Mouse (Mus musculus) kidney, postnatal 25 days (tissue): Measurements from ENCODE around the gene Smyd1.

Experiments
- DNase-seq, 2 experiments: peaks; one replicate each; pipeline ENCODE4 v3.0.0; 2021; ENCODE audit warnings: mixed read lengths in 2 of 2

The Smyd1 gene

DNA sequence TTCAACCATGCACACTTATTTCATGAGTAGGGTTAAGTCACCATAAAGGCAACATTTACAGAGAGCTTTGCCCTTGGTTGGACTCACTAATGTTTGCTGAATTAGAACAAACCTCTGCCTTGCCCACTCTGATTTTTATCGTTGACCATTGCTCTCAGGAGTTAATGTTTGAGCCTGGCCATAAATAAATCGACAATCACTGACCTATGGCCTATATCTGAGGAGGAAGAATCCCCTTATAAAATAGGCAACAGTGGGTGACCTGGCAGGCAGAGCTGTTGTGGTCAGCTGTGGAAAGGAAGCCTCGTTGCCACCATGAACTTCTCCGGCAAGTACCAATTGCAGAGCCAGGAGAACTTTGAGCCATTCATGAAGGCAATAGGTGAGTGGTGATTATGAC is 122.4 kb downstream of the Smyd1 start, which contains the start of gene Fabp1:
Gene Fabp1, plus strand, starts transcription at position 216 of the 400 bp plus-strand sequence.
- DNase-seq = no peak

DNA sequence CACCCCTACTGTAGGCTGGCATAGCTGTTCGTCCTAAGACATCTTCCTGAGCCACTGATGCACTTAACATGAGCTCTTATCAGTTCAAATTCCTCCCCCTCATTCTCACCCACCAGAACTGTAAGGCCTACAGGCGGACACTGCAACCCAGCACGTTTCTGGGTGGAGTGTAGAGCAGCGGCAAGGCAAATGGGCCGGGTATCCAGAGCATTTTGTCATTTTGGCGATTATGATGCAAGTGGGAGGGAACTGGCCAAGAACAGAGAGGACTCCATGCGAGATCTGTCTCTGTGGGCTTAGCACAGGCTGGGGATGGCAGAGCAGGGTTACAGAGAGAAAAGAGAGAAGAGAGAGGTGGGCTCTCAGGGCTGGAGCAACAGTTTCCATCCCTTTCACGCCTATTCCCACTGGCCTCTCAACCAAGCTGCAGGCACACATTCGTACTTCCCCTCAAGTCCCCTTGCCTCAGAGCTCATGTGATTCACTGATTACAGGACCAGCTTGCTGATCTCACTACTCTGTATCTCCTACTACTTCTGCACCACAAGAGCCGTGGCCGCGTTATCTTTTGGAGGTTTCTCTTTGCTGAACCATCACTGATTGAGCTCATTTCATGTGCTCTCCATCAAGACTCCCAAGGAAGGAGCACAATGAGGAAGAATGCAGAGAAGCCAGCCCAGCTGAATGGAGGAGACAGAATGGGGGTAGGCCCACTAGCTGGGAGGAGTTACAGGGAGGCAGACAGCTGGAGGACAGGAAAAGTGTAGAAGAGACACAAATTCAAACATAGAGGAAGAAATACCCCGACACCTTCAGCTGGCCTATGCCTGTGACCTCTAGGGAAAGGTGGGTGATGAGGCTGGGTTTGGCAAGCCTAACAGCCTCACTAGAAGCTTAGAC is 124.1 kb downstream of the Smyd1 start:
- no peak for DNase-seq

DNA sequence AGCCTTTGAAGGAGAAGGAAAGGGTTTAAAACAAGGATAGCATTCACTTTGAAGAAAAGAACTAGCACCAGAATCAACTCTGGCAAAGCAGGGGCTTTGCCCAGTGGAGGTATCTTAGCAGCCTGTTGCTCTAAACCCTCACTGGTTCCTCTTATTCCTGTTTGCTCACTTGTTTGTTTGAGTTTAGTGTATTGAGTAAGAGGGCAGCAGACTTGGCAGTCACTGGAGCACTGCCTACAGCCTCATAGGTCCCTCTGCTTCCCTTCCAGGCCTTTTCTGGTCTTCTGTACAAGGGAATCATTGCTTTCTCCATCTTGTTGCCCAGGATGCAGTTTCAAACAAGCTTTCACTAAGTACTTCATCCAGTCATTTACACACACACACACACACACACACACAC is 125.9 kb downstream of the Smyd1 start:
- no peak for DNase-seq

DNA sequence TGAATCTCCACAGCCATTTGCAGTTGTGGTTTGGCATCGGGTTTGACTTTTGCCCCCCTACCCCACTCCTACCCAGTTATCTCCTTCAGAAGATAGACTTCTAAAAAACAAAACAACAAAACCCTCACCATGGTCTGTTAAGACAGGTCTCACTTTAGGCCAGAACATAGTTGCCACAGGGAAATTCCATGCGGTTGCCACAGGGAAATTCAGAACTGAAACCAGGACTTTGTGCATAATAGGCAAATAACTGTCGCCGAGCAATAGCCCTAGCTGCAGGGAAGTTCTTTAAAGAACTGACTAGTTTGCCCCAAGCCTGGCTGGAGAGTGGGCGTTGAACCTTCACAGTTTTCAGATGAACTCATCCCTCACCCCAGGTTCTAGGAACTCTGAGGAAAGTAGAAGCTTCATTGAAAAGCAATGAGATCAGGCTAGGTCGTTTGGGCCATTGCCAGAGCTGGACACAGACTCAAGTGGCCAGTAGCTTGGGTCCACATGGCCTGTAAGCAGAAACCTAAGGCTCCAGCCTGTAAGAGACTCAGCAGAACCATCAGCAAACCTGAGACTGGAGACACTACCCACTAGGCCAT is 128.8 kb downstream of the Smyd1 start:
- DNase-seq = peak; percentile 16 to 41

DNA sequence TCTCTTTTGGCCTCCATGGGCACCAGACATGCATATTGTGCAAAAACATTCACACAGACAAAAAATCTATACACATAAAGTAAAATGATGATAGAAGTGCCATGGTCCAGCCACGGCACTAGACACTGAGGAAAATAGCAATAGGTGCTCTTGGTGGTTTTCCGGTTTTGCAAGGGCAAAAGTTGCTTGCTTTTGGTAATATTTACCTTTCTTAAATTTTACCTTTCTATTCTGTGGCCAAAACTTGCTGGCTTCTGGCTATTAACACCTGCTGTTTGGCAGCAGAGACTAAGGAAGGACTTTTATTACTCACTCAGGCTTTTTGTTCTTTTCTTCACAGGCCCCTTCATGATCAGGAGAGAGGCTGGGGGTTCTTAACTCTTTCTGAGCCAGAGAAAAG is 131.5 kb downstream of the Smyd1 start:
- no peak for DNase-seq

DNA sequence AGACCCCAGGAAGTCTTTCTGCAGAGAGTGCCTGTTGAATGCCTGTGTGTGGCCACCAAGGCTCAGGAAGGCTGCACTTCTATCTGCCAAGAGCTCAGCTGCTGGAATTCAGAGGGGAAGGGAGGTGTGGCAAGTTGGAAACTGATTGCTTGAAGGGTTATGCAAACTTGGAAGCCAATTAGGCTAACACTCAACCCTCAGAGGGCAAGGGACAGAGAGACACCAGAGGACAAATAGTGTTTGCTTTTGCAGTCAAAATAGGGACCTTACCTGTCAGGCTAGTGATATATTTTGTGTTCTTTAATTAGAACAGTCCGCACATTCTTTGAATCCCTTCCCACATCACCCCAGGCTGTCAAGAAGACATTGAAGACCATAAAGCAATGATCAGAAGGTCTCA is 132.5 kb downstream of the Smyd1 start:
- no peak for DNase-seq

DNA sequence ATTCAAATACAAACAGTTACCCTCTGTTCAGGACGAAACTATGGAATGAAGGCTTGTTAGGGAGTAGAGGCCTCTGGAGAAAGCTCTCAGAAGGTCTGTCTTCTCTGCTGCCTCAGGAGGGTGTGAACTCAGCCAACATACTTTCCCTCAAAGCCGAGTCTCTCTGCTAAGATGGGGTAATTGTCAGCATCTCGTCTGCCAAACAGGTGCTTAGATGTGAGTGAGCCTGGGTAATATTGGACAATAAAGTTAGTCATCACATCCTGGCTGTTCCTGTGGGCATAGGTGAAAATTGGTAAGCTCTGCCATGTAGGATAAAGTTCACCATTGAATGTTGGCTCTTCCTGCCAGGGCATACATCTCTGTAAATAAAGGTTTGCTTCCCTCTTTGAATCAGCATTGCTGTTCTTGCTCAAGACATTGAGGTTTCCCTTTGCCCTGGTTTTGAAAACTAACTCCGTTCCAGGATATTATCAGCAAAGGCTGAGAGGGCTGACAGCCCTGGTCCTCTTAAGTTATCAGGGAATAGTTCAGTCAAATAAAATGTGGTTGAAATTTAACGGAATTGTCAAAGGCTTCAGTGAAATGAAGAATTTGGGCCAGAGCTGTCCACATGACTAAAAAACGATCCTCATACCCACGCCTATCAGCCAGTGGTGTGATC is 137.0 kb downstream of the Smyd1 start:
- no peak for DNase-seq

DNA sequence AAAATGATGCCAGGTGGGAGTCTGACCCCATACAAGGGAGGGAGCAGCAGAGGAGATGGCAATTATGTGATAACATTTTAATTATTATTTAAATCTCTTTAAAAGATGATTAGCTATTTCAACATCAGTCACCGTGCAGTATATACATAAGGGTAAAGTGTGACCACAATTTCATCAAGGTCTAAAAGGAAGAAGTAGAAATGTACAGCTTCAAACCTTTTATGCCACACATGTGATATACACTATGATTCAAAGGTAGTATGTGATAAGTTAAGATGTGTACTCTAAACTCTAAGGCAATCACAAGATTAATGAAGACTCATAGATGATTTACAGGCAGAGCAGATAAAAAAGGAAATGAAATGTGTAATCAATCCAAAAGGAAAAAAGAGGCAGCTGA is 141.4 kb downstream of the Smyd1 start:
- no peak for DNase-seq

DNA sequence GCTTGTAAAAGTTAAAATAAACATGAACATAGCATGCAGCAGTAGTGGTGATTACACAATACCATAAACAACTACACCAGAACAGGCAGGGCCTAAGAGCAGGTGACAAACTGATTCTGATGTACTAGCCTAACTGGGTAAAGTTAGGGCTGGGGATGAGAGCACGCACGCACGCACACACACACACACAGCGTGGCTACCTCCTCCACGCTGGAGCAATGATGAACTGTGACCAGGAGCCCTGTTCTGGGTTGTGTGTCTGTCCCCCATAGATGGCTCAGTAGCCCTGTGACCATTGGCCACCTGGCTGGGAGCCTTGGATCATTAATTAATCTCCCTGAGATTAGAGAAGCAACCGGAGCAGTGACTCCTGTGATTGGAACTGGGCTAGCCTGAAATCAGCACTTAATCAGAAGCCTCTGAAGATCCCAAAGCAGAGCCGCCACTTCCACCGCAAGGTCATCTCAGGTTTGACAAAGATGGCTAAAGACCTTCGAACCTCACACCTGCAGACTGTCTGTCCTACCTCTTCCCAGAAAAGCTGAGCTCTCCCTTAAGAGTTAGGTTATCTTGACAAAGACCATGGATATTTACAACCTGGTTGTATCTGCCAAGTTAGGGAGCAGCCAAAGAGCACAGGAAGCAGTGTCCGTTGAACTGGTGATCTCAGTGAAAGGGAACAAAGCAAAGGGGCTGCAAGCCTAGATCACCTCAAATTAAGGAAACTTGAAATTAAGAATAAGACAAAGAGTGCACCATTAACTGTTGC is 149.0 kb downstream of the Smyd1 start:
- DNase-seq = peak in 1 of 2 experiments; percentile 9

DNA sequence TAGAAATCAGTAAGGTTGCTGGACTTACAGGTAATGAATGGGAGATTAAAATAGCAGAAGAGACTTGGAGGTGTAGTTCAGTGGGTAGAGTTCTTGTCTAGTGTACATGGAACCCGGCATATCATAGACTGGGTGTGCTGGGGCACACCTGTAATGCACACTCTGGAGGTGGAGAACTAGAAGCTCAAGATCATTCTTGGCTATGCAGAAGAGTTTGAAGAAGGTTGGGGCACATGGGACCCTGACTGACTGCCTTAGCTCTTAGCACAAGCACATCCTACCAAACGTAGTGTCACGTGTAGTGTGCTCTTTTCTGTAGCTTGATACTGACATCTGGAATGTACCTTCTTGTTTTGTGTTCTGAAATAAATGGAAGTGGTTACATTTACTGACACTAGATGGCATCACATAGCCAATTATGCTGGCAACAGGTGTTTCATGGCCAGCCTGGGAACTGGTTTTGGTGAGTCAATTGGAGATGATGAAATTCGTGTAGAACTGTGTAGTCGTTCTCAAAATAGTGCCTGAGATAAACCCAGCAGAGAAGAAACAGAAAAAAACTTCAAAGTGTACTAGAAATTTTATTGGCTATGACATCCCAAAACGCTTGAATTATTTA is 155.4 kb downstream of the Smyd1 start:
- DNase-seq = peak in 1 of 2 experiments; percentile 14

DNA sequence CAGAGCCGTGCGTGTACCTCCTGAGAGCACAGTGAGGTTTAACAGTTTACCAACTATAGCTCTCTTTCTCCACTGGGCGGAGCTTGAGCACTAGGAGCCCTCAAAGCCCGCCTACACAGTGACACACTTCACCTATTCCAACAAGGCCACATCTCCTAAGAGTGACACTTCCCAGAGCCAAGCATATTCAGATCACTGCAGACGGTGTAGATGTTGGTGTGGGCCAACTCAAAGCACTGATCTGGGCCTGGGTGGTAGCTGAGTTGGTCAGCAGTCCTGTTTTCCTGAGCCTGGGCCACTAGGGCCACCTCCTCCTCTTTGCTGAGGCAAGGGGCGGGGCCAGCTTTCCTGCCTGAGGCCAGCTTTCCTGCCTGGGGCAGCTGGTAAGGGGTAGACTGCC is 157.6 kb downstream of the Smyd1 start:
- DNase-seq = peak; percentile 54 to 62
